Mouse (Mus musculus): ENCODE data around the gene Gtf2f2. TPM values are rescaled to one million over a fixed set of nuclear protein-coding genes. Genes with fewer than 3 reads are reported as not detected.

The Gtf2f2 gene
- 27.3 TPM for total RNA-seq (2023)

GRCm38 (mm10) chr14:76010102-76011061 is at the start of gene Gtf2f2:
Gene Gtf2f2, minus strand, starts transcription at chr14:76010865.

DNA sequence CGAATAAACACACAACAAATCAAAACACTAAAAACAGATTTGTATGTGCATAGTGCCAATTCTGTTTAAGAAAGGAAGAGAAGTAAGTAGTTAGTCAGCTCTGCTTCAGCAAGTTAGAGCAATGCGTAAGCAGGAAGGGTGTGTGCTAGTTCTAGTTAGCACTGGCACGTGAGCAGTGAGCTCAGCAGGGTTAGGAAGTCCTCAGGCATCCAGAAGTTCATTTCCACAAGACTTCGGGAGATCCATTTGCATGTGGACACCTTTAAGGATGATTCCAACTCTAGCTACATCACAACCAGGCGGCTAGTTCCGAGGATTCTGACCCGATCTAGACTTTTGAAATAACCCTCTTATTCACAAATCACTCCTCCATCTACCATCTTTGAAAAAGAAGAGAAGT is 55.9 kb downstream of the Gtf2f2 start, which contains the start of gene Kctd4:
Gene Kctd4 (plus strand): TSS at position 244 of the 400 bp plus-strand sequence.

Other genes starting within 250 kb of the Gtf2f2 start
- gene Slc25a30, start 223.8 kb downstream of the Gtf2f2 start, total RNA-seq (2023) = 45.8 TPM
- gene Tpt1, start 165.8 kb downstream of the Gtf2f2 start, total RNA-seq (2023) = 9,051 TPM
- not detected for gene Kctd4, start 55.9 kb downstream of the Gtf2f2 start, total RNA-seq (2023)
- gene Gpalpp1, start 99.9 kb upstream of the Gtf2f2 start, total RNA-seq (2023) = 20.5 TPM
- gene Nufip1, start 100.0 kb upstream of the Gtf2f2 start, total RNA-seq (2023) = 16.1 TPM

Measured in CD4-positive naive resting alpha-beta T cell, adult 76 days (primary cell).